Mouse (Mus musculus) R1 (cell line): ENCODE measurements at regions not wholly inside any gene's neighbourhood (a gene's known extent, or its start where the extent isn't known, plus 50 kb on each side); places are given as distances from the start of the nearest gene placed in this dataset.

Experiments
- DNase-seq: peaks from one replicate; pipeline ENCODE4 v3.0.0-alpha.2; 2018; ENCODE audit warnings: low read depth, low spot score

GRCm38 (mm10) chr2:113959025-113959767 is 54.2 kb downstream of the Gjd2 start:
- DNase-seq = no peak

- no peak for DNase-seq
Observed at GRCm38 (mm10) chr2:113952480-113952879, 60.9 kb downstream of the Gjd2 start.

- no peak for DNase-seq
Observed at GRCm38 (mm10) chr2:113949296-113949990, 64.0 kb downstream of the Gjd2 start.

GRCm38 (mm10) chr2:113931689-113932088 is 81.7 kb downstream of the Gjd2 start:
- no peak for DNase-seq

GRCm38 (mm10) chr2:113930948-113931347 is 82.5 kb downstream of the Gjd2 start:
- DNase-seq = no peak

- no peak for DNase-seq
Observed at GRCm38 (mm10) chr2:113929650-113930049, 81.2 kb upstream of the Arhgap11a start.

- no peak for DNase-seq
Observed at GRCm38 (mm10) chr2:113924138-113924537, 75.7 kb upstream of the Arhgap11a start.

- DNase-seq = no peak
Observed at GRCm38 (mm10) chr2:113918913-113919312, 70.5 kb upstream of the Arhgap11a start.

GRCm38 (mm10) chr2:113914248-113914647 is 65.8 kb upstream of the Arhgap11a start:
- no peak for DNase-seq

GRCm38 (mm10) chr2:113911188-113911587 is 62.7 kb upstream of the Arhgap11a start:
- peak; percentile 70 for DNase-seq

- DNase-seq = no peak
Observed at GRCm38 (mm10) chr2:113909502-113909901, 61.0 kb upstream of the Arhgap11a start.

- no peak for DNase-seq
Observed at GRCm38 (mm10) chr2:113908636-113909035, 60.2 kb upstream of the Arhgap11a start.

GRCm38 (mm10) chr2:113904414-113904813 is 56.0 kb upstream of the Arhgap11a start:
- no peak for DNase-seq

- no peak for DNase-seq
Observed at GRCm38 (mm10) chr2:113903865-113904264, 55.4 kb upstream of the Arhgap11a start.

GRCm38 (mm10) chr2:113903006-113903545 is 54.6 kb upstream of the Arhgap11a start:
- peak; percentile 60 for DNase-seq

- DNase-seq = no peak
Observed at GRCm38 (mm10) chr2:113902406-113902805, 53.9 kb upstream of the Arhgap11a start.

- no peak for DNase-seq
Observed at GRCm38 (mm10) chr2:113900496-113900895, 52.0 kb upstream of the Arhgap11a start.

- DNase-seq = no peak
Observed at GRCm38 (mm10) chr2:113898747-113899146, 50.3 kb upstream of the Arhgap11a start.
